Mouse (Mus musculus): ENCODE results near the gene Lgals7. TPM values are rescaled to one million over a fixed set of nuclear protein-coding genes. Genes with fewer than 3 reads are reported as not detected.

The Lgals7 gene
- total RNA-seq, 1 experiment from 2014 or later: not detected

DNA sequence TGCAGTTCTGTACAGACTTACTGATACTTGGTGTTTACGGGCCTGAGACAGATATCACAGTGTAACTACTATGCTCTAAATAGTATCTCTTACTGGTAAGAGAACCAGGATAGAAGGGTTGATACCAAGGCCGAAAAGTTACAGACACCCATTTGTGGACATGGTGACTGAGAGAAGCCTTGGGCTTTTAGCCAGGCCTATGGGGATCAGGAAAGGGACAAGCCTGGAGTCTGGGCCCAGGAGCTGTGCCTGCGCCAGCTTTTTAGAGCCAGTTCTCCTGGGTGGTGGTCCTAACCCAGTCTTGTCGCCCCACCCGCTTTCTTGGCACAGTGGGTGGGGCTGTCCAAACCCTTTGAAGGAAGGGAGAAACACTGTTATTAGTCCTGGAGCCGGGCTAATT, 38.5 kb downstream of the Lgals7 start:
- ATAC-seq (replicated peaks; ENCODE audit: insufficient number of reproducible peaks, low FRiP score, low TSS enrichment, poor library complexity, severe bottlenecking): no peak

DNA sequence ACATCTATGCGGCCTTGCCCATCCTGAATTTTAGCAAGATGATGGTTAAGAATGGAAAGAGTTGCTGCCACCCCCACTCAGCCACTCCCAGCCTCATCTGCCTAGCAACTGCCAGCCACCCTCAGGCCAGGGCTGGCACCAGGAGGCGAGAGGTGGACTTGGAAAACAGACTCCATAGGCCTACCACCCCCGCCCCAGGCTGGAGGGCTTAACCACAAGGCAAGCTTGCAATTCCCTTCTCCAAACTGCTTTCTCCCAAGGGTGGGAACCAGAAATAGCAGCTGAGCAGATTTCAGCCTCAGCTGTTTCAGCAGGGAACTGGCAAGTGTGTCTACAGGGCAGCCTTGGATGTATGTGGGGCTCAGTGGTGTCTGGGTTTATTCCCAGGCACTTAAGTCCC, 39.2 kb downstream of the Lgals7 start:
- no peak for ATAC-seq (replicated peaks; ENCODE audit: insufficient number of reproducible peaks, low FRiP score, low TSS enrichment, poor library complexity, severe bottlenecking)

DNA sequence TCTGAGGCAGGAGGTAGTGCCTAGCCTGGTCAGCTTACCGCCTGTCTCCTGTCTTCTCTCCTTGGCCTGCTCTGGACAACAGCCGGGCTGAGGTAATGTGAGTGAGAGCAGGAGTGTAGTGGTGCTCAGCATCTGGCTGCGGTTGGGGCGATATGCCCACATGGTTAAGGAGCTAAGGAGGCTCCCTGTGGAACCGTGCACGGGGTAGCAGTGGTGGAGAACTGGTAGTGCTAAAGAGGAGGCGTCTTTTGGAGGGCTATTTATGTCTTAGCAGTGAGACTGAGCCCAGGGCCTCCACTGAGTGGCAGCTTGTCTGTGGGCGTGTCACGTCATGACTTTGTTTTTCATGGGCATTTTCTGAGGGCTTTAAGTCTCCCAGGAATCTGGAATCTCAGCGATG, 40.1 kb downstream of the Lgals7 start:
- no peak for ATAC-seq (replicated peaks; ENCODE audit: insufficient number of reproducible peaks, low FRiP score, low TSS enrichment, poor library complexity, severe bottlenecking)

DNA sequence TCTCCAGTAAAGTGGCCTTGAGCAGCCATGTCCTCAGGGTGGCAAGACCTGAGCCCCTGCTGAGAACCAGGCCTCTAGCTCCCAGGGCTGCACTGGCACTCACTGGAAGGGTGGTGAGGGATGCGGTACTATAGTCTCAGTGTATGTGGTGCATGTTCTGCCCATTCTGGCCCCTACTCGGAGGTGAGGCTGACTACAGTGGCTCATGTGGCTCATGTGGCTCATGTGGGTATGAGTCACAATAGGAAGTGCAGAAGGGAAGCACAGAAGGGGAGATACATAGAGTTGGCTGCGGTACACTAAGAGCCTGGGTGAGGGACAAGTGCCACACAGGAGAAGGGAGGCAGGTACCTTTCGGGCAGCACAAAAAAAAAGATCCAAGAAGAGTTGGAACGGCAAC, 43.5 kb downstream of the Lgals7 start:
- no peak for ATAC-seq (replicated peaks; ENCODE audit: insufficient number of reproducible peaks, low FRiP score, low TSS enrichment, poor library complexity, severe bottlenecking)

GRCm38 (mm10) chr7:28911632-28912031, 48.0 kb downstream of the Lgals7 start:
- no peak for ATAC-seq (replicated peaks; ENCODE audit: insufficient number of reproducible peaks, low FRiP score, low TSS enrichment, poor library complexity, severe bottlenecking)

DNA sequence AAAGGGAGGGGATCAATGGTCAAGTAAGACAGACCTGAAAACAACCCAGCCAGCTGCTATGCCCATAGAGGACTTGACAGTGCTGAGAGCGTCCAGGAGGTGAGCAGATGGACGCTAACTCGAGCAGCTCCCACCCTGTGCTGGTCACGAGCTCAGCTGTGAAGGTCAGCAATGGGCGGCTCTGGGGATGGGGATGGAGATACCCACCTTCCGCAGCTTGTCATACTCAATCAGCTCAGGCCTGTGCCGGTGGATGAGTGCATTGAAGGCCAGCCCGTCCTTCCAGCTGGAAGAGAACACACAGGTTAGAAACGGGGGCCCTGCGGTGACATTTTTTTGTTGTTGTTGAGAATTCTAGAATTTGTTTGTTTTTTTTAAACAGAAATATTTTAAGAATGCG, 49.5 kb downstream of the Lgals7 start:
- ATAC-seq (replicated peaks; ENCODE audit: insufficient number of reproducible peaks, low FRiP score, low TSS enrichment, poor library complexity, severe bottlenecking): no peak

Other genes starting within 250 kb of the Lgals7 start
- not detected in 3 replicates for gene Acp7, start 232.5 kb upstream of the Lgals7 start, total RNA-seq (2017)
- gene Fbxo27, start 171.0 kb upstream of the Lgals7 start, total RNA-seq (2017): 0.64 to 1.3 TPM (median 0.87 TPM) in 3 replicates
- gene Fbxo17, start 147.0 kb upstream of the Lgals7 start, total RNA-seq (2017): 4.9 TPM in 1 of 3 replicates, not detected in the others
- gene Mrps12, start 122.0 kb upstream of the Lgals7 start, total RNA-seq (2017): 31.4 to 44.6 TPM (median 33.7 TPM) in 3 replicates
- gene Sars2, start 121.9 kb upstream of the Lgals7 start, total RNA-seq (2017): 2.7 to 8.8 TPM (median 3.8 TPM) in 3 replicates
- not detected in 3 replicates for gene Ccer2, start 107.7 kb upstream of the Lgals7 start, total RNA-seq (2017)
- gene Sirt2, start 97.1 kb upstream of the Lgals7 start, total RNA-seq (2017): 32.9 to 55.7 TPM (median 54.2 TPM) in 3 replicates
- gene Nfkbib, start 96.3 kb upstream of the Lgals7 start, total RNA-seq (2017): 25.0 to 46.0 TPM (median 30.1 TPM) in 3 replicates
- 57.3 to 157 TPM (median 67.9 TPM) in 3 replicates for gene Rinl, start 74.9 kb upstream of the Lgals7 start, total RNA-seq (2017)
- 279 to 373 TPM (median 301 TPM) in 3 replicates for gene Hnrnpl, start 55.3 kb upstream of the Lgals7 start, total RNA-seq (2017)
- 48.7 to 61.1 TPM (median 56.4 TPM) in 3 replicates for gene Ech1, start 38.6 kb upstream of the Lgals7 start, total RNA-seq (2017)
- gene Lgals4, start 30.0 kb upstream of the Lgals7 start, total RNA-seq (2017): 1.2 to 7.4 TPM (median 5.5 TPM) in 3 replicates
- gene Capn12, start 17.6 kb downstream of the Lgals7 start, total RNA-seq (2017): 0.87 TPM in 1 of 3 replicates, not detected in the others
- 25.4 to 66.0 TPM (median 36.9 TPM) in 3 replicates for gene Actn4, start 98.5 kb downstream of the Lgals7 start, total RNA-seq (2017)
- 285 to 328 TPM (median 291 TPM) in 3 replicates for gene Eif3k, start 118.0 kb downstream of the Lgals7 start, total RNA-seq (2017)
- 31.9 to 70.2 TPM (median 54.1 TPM) in 3 replicates for gene Map4k1, start 118.2 kb downstream of the Lgals7 start, total RNA-seq (2017)